Mouse (Mus musculus): ENCODE results near the gene Iars2.

The Iars2 gene

GRCm38 (mm10) chr1:185328721-185329610 lies at the start of gene Iars2:
Gene Iars2, minus strand, starts transcription at chr1:185329396.
- CTCF ChIA-PET = interaction anchor here (0.6 kb wide), 1 partner anchor 1316 kb away, joined by 4 read pairs; the partner anchor contains the start of gene Dusp10

DNA sequence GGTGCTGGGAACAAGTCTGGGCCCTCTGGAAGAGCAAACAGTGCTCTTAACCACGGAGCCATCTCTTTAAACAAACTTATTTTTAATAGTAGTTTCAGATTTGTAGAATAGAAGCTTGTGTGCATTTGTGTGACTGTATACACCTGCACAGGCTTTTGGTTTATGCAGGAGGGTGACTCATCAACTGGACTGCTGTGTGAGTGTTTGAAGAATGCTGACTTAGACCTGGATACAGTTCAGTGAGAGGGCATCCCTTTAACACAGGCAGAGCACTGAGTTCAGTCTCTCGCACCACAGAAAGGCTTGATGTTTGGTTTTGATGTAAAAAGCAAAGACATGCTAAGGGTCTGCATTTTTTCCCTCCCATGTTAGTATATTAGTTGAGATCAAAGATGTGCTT lies 48.2 kb upstream of the Iars2 start:
- CTCF ChIA-PET = no interaction called here

- CTCF ChIA-PET = interaction anchor here (1.0 kb wide), 1 partner anchor 24 kb away, joined by 3 read pairs; no protein-coding TSS in a partner anchor
Measured at GRCm38 (mm10) chr1:185376390-185376789, 47.2 kb upstream of the Iars2 start.

GRCm38 (mm10) chr1:185369979-185370378 lies 40.8 kb upstream of the Iars2 start:
- CTCF ChIA-PET = no interaction called here

- CTCF ChIA-PET = no interaction called here
Measured at GRCm38 (mm10) chr1:185367383-185367782, 38.2 kb upstream of the Iars2 start.

DNA sequence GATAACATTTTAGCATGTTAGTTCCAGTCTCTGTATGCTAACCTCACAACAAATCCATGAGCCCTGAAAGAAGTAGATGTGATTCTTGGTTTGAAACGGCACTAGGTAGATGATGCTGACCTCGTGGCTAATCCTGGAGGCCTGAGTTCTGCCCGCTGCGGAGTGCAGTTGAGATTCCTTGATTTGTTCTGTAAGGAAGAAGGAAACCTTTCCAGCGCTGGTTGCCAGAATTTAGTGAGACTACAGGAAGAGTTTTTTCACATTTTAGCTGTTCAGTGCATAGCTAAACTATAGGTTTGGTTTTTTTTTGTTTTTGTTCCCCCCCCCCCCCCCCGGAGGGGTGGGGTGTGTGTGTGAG lies 35.0 kb upstream of the Iars2 start:
- CTCF ChIA-PET = interaction anchor here (0.7 kb wide), 1 partner anchor 51 kb away, joined by 3 read pairs; no protein-coding TSS in a partner anchor

- CTCF ChIA-PET = interaction anchor here (0.7 kb wide), 1 partner anchor 51 kb away, joined by 3 read pairs; no protein-coding TSS in a partner anchor
Measured at GRCm38 (mm10) chr1:185363526-185364182, 34.5 kb upstream of the Iars2 start.

DNA sequence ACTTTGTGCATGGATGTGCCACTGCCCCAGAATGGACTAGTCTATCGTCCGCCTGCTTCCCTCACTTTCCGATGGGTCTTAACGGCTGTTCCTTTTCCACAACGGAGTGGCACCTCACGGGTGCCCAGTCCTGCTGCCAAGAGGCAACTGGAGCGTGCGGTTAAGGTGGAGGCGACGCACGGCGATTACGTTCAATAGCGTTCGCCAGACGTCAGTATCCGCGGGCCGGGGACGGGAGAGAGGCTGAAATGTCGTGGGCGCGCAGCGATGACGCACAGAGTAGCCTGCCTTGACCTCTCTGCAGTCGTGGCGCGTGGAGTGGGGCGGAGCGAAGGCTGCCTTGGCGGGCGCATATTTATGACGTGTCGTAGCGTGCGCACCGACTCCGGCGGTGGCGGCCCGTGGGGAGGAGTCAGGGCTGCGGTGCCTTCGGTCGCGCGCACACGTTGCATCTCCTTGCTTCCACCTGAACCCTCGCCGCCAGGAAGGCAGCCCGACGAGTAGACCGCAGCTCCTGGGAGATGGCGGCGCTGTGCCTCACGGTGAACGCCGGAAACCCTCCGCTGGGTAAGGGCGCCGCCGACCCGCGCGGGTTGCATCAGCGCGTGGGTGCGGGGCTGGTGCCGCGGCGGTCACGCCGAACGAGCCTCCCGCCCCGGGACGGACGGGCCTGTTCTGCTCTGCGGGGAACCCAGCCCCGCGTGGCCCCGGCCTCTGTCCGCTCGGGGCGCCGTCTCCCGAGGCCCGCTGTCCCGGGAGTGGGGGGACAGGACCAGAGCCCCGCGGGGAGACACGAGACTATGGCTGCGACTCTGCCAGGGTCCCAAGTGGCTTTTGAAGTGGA lies 33.7 kb upstream of the Iars2 start, which contains the start of gene Eprs:
Gene Eprs, plus strand, starts transcription at position 368 of the 844 bp plus-strand sequence.
- CTCF ChIA-PET = no interaction called here

GRCm38 (mm10) chr1:185358211-185358610 lies 29.0 kb upstream of the Iars2 start:
- CTCF ChIA-PET = no interaction called here

DNA sequence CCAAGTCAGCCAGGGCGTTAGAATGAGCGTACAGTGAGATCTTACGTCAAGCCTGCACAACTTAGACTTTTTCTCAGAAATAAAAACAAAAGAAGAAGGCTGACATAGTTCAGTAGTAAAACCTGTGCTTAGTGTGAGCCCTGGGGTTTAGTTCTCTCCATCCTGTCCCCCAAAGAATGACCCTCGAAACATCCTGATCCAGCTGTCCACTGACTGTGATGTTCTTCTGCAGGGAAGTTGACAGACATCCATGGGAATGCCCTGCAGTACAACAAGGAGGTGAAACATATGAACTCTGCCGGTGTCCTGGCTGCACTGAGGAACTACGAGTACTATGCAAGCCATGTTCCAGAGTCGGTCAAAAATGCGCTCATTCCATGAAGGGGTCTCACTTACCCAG lies 27.1 kb upstream of the Iars2 start:
- CTCF ChIA-PET = no interaction called here

DNA sequence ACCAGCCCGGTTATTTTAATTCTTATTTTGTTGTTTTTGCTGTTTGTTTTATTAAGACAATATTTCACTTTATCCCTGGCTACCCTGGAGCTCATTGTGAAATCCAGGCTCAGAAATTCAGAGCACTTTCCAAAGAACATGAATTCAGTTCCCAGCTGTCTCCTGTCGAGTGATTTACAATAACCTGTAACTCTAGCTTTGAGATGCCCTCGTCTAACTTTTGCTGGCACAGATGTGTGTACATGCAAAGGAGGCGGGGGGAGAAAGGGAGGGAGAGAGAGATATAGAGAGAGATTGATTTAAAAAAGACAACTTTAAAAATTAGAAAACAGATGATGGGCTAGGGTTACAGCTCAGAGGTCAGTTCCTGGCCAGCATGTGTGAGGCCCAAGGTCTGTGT lies 25.5 kb upstream of the Iars2 start:
- CTCF ChIA-PET = interaction anchor here (0.7 kb wide), 1 partner anchor 76 kb away, joined by 3 read pairs; no protein-coding TSS in a partner anchor

DNA sequence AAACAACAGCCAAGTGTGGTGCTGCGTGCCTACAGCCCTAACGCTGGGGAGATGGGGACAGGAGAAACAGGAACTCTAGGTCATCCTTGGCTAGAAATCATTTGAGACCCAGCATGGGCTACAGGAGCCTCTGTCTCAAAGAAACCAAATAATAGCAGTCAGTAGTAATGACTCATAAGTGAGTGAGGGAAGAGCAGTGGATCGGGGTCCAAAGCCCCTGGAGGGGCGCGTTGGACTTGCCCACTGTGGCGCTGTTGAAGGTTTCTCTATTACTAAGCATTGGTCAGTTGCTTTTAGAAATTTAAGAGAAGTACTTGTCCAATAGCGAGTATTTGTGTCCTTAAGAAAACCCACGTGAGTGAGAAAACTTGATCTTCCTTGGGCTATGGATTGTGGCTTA lies 24.2 kb upstream of the Iars2 start:
- CTCF ChIA-PET = no interaction called here

GRCm38 (mm10) chr1:185352151-185352550 lies 23.0 kb upstream of the Iars2 start:
- CTCF ChIA-PET = interaction anchor here (0.9 kb wide), 1 partner anchor 24 kb away, joined by 3 read pairs; no protein-coding TSS in a partner anchor

GRCm38 (mm10) chr1:185350611-185351010 lies 21.4 kb upstream of the Iars2 start:
- CTCF ChIA-PET = no interaction called here

DNA sequence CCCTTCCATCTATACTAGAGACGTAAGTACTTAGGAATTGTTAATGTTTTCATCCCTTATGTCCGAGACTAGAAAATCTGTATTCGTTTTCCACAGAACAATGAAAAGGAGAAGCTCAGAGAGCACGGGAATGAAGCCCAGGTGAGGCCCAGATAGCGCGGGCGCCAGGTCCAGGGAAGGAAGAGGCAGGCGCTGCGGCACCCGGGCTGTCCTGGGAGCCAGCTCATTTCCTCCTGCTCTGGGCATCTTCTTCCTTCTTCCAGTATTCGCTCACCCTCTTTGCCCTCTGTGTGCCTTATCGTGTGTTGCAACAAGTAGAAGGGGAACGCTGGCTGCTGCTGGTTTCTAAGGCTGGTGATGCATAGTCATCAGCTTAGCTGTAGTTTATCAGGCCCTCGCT lies 20.5 kb upstream of the Iars2 start:
- CTCF ChIA-PET = no interaction called here

- CTCF ChIA-PET = no interaction called here
Measured at GRCm38 (mm10) chr1:185346188-185346587, 17.0 kb upstream of the Iars2 start.

DNA sequence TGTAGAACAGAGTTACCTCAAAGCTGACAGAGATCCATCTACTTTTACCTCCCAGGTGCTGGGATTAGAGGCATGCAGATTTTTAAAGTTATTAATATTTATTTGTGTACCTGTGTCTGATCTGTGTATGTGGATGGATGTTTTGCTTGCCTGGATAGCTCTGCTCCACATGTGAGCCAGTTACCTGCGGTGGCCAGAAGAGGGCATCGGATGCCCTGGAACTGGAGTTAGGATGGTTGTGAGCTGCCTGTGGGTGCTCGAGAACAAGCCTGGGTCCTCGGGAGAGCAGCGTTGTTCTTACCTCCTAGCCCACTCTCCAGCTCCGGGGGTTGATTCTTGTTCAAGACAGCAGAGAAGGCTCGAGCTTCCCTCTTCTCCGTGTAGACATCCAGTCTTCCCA lies 14.2 kb upstream of the Iars2 start:
- CTCF ChIA-PET = no interaction called here

- CTCF ChIA-PET = no interaction called here
Measured at GRCm38 (mm10) chr1:185342441-185342840, 13.2 kb upstream of the Iars2 start.

DNA sequence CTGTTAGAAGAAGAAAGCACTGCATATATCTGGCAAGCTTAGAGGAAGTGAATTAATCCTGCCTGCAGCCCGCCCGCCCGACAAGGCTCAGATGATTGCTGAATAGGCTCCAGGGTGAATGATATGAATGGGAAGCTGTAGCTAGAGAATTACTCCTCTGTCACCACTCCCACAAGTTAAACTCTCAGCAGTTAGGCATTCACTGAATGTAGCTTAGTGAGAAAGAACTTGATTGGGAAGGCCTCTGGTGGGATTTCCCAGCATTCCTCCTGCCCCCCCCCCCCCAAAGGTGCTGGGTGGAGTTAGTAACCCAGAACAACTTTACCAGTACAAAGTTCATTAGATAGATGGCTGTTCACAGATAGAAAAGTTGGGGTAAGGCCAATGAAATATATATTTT lies 7.3 kb upstream of the Iars2 start:
- CTCF ChIA-PET = no interaction called here

GRCm38 (mm10) chr1:185335231-185335765 lies 6.1 kb upstream of the Iars2 start:
- CTCF ChIA-PET = no interaction called here

DNA sequence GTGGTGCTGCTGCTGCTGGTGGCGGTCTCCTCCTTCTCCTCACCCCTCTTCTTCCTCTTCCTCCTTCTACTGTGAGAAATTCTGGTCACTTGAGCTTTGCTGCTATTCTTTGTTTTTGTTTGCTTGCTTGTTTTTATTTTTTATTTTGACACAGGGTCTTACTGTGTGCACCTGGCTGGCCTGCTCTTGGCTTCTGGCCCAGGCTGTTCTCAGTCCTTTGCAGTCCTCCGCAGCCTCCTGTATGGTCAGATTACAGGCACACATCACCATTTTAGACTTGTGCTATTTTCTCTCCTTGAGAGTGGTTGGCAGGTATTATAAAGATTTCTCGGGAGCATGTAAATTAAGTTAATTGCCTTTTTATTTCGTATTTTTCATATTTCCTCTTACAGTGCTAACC lies 4.9 kb upstream of the Iars2 start:
- CTCF ChIA-PET = no interaction called here

DNA sequence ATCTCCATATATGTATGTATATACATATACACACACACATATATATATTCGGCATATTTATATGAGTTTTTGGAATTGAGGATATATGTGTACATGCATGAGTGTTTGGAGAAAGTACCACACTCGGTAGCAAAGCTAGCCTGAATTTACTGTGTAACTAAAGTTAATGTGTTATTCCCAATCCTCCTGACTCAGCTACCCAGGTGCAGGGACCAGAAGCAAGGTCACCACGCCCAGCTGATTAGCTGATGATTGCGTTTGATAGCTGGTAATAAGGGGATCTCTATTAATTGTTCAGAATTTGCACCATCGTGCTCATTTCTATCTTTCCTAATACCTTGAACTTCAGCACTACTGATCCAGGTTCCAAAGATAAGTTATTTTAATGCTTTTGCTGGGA lies 4.5 kb upstream of the Iars2 start:
- CTCF ChIA-PET = no interaction called here

All from spleen, embryonic (tissue).